In genomic region chr12:102105990-102106389, GRCm38 (mm10) we compare ENCODE assay signal across 28 mouse cellular contexts. TPM values are rescaled to one million over a fixed set of nuclear protein-coding genes. Genes with fewer than 3 reads are reported as not detected.
DNase-seq lines count a peak whose midpoint lies in the region; ATAC-seq and TF ChIP-seq lines count a peak whose summit lies in the region.
"Had no signal": no experiment of that assay in that cellular context is flagged by ENCODE, and none has a peak within 500 bp of the region (broad histone marks: within the 10 kb centered on the region; RNA-seq: fewer than 3 reads in every experiment).

No protein-coding gene starts in this region.

- TF ChIP-seq POLR2A in MEL (IDR thresholded peaks at IDR 0.05; ENCODE audit: control insufficient read depth in 1 of 2, insufficient read depth in 1 of 2, low read depth in 1 of 2, low read length in 2 of 2, poor library complexity in 1 of 2), result no peak

- 0 out of 2 replicates have a peak, but pooled peaks have one; percentile 64 for ATAC-seq in lung, embryonic 15.5 days (ENCODE audit: borderline replicate concordance, extremely low read depth, low FRiP score, low TSS enrichment)
- ATAC-seq: intestine, postnatal 0 days had no signal

- no peaks in the 10 kb centered on the region for H3K79me2 ChIP-seq in MEL (ENCODE audit: control insufficient read depth, insufficient read depth, low read length, poor library complexity)

- TF ChIP-seq CTCF in MEL (IDR thresholded peaks at IDR 0.05 in 2 of 3, conservative IDR thresholded peaks at IDR 0.05 in 1 of 3; ENCODE audit: control insufficient read depth in 1 of 3, insufficient read depth in 1 of 3, low read depth in 2 of 3, low read length in 3 of 3, poor library complexity in 1 of 3, severe bottlenecking in 1 of 3), result no peak

- H3K36me3 ChIP-seq in MEL (ENCODE audit: control insufficient read depth in 1 of 2, insufficient read depth in 2 of 2, low read length in 2 of 2), result no peaks in the 10 kb centered on the region
- H3K36me3 ChIP-seq in lung, embryonic 15.5 days, result no peaks in the 10 kb centered on the region
- H3K36me3 ChIP-seq: embryonic facial prominence, embryonic 15.5 days; forebrain, embryonic 12.5 days; heart, embryonic 13.5 days; limb, embryonic 12.5 days; midbrain, embryonic 12.5 days; neural tube, embryonic 12.5 days had no signal

- no peak overlapping the region for H3K4me3 ChIP-seq in MEL (ENCODE audit: control insufficient read depth in 1 of 2, insufficient read depth in 1 of 2, low read depth in 2 of 2, low read length in 2 of 2)
- H3K4me3 ChIP-seq in lung, embryonic 15.5 days, result no peak overlapping the region
- H3K4me3 ChIP-seq: embryonic facial prominence, embryonic 15.5 days; forebrain, embryonic 12.5 days; heart, embryonic 13.5 days; limb, embryonic 12.5 days; midbrain, embryonic 12.5 days; myocyte; neural tube, embryonic 12.5 days had no signal

- no peak for TF ChIP-seq RAD21 in MEL (IDR thresholded peaks at IDR 0.05; ENCODE audit: low read depth, low read length)

- H3K9ac ChIP-seq in MEL (ENCODE audit: control insufficient read depth, low read depth, low read length, poor library complexity, severe bottlenecking), result no peak overlapping the region
- H3K9ac ChIP-seq in lung, embryonic 15.5 days, result no peak overlapping the region
- H3K9ac ChIP-seq: embryonic facial prominence, embryonic 15.5 days; forebrain, embryonic 12.5 days; heart, embryonic 13.5 days; hindbrain, embryonic 14.5 days; limb, embryonic 12.5 days; midbrain, embryonic 12.5 days; neural tube, embryonic 12.5 days had no signal

- WGBS in lung, embryonic 15.5 days, result 12% methylated on average over 1 of the region's 1 CpGs

- H3K4me2 ChIP-seq in lung, embryonic 15.5 days, result no peak overlapping the region
- H3K4me2 ChIP-seq: embryonic facial prominence, embryonic 15.5 days; forebrain, embryonic 12.5 days; heart, embryonic 13.5 days; hindbrain, embryonic 14.5 days; limb, embryonic 12.5 days; liver, embryonic 11.5 days; midbrain, embryonic 12.5 days; neural tube, embryonic 12.5 days had no signal

- H3K4me1 ChIP-seq in MEL (ENCODE audit: control insufficient read depth in 1 of 2, insufficient read depth in 2 of 2, low read length in 2 of 2), result no peaks in the 10 kb centered on the region
- peaks cover 3% of the 10 kb centered on the region; the same call in 1 of the 2 replicates for H3K4me1 ChIP-seq in lung, embryonic 15.5 days
- H3K4me1 ChIP-seq: embryonic facial prominence, embryonic 15.5 days; limb, embryonic 12.5 days; neural tube, embryonic 12.5 days had no signal

- DNase-seq in 416B (ENCODE audit: low read depth) (peak; percentile 27), MEL (ENCODE audit: low read depth, low spot score) (peak; percentile 4)
- DNase-seq in lung, postnatal 25 days (ENCODE audit: low spot score), result peak; percentile 38
- no peak for DNase-seq in adrenal gland, adult 18-20 months (ENCODE audit: low spot score in 2 of 2)
- no peak for DNase-seq in cerebellum, adult 9-10 months
- DNase-seq: adrenal gland, postnatal 25 days; cerebellum, adult 2 months; cerebellum, postnatal 36 days; gastrocnemius, postnatal 10 days; heart, postnatal 10 days; kidney, postnatal 14 days; right cerebral cortex, postnatal 14 days had no signal

- H3K27ac ChIP-seq in MEL (ENCODE audit: control insufficient read depth, low read depth, low read length), result no peak overlapping the region
- H3K27ac ChIP-seq in lung, embryonic 15.5 days, result no peak overlapping the region
- H3K27ac ChIP-seq: embryonic facial prominence, embryonic 15.5 days; forebrain, embryonic 12.5 days; heart, embryonic 13.5 days; hindbrain, embryonic 14.5 days; limb, embryonic 12.5 days; midbrain, embryonic 12.5 days; neural tube, embryonic 12.5 days had no signal

- H3K27me3 ChIP-seq in MEL (ENCODE audit: control insufficient read depth in 1 of 2, insufficient read depth in 2 of 2, low read length in 2 of 2), result peaks cover 4 to 5% of the 10 kb centered on the region in 2 experiments; a peak in 3 of 4 replicates
- H3K27me3 ChIP-seq in lung, embryonic 15.5 days, result no peaks in the 10 kb centered on the region
- H3K27me3 ChIP-seq: CH12.LX; embryonic facial prominence, embryonic 15.5 days; forebrain, embryonic 12.5 days; heart, embryonic 13.5 days; limb, embryonic 12.5 days; midbrain, embryonic 12.5 days; neural tube, embryonic 12.5 days had no signal

- no peaks in the 10 kb centered on the region for H3K9me3 ChIP-seq in MEL (replicated peaks; ENCODE audit: insufficient read depth, low read length)
- H3K9me3 ChIP-seq in lung, embryonic 15.5 days, result no peaks in the 10 kb centered on the region
- H3K9me3 ChIP-seq: embryonic facial prominence, embryonic 15.5 days; forebrain, embryonic 12.5 days; heart, embryonic 13.5 days; limb, embryonic 12.5 days; midbrain, embryonic 12.5 days; neural tube, embryonic 12.5 days had no signal

- TF ChIP-seq EP300 in MEL (IDR thresholded peaks at IDR 0.05; ENCODE audit: low read depth in 1 of 2, low read length in 2 of 2), result no peak

TF ChIP-seq in MEL, 35 proteins besides CTCF, POLR2A, EP300 and RAD21:
- TF ChIP-seq GABPA (IDR thresholded peaks at IDR 0.05; ENCODE audit: low read depth, low read length), result no peak

RNA-seq across cellular contexts. Expression of gene Slc24a4, which starts 22.5 kb away (rescaled TPM):
- total RNA-seq in MEL (2012; rRNA removed), result not detected in 2 replicates
- not detected for polyA plus RNA-seq in MEL (2012; ENCODE audit: insufficient read depth in 1 of 2, insufficient read length in 2 of 2, low read depth in 1 of 2, low replicate concordance in 2 of 2, missing spikeins in 1 of 2)
- 1.8 and 2.1 TPM in 2 replicates for polyA plus RNA-seq in lung, embryonic 15.5 days (2015; fragmentation: Nextera tagmentation; extraction: Ambion mirVana)
- 1 to 10 TPM in 1 of 2 experiments, under 1 TPM in 1; 0.42 to 1.1 TPM for total RNA-seq in adrenal gland, adult 18-20 months (2021)
- total RNA-seq: megakaryocyte, adult 5-6 weeks had no signal
- polyA plus RNA-seq: C2C12; kidney, embryonic 14.5 days; small intestine, adult 2 months had no signal

Comparison
In these comparisons a context has a peak if more than half of its experiments do, and no peak if none do; other contexts are left out.
1. DNase-seq: peak in 416B (single experiment), MEL (single experiment) and lung, postnatal 25 days (single experiment); none in adrenal gland, adult 18-20 months (0 of 2) and cerebellum, adult 9-10 months (single experiment).